Mouse (Mus musculus) heart, postnatal 0 days (tissue): ENCODE measurements around the gene Bola1.
"Not testable (repeated sequence)": the region's sequence is repeated elsewhere in the genome, so short reads cannot be mapped to it uniquely, and the experiment has no call there.

Experiments used
- CTCF ChIP-seq: IDR thresholded peaks from 2 replicates; pipeline ENCODE4 v1.5.1; 2016; ENCODE audit warnings: antibody characterized with exemption, control low read depth, low read depth
- EP300 ChIP-seq: IDR thresholded peaks from 2 replicates; pipeline ENCODE4 v1.6.1; 2016; ENCODE audit warnings: antibody characterized with exemption, low read depth

GRCm38 (mm10) chr3:96245003-96245886 lies 25.7 kb upstream of the Bola1 start, which contains the start of gene Hist2h2aa1:
- TF ChIP-seq EP300 = peak; percentile 79
- TF ChIP-seq CTCF = not testable (repeated sequence)
